ENCODE assay signal across 9 mouse cellular contexts in the genomic region with DNA sequence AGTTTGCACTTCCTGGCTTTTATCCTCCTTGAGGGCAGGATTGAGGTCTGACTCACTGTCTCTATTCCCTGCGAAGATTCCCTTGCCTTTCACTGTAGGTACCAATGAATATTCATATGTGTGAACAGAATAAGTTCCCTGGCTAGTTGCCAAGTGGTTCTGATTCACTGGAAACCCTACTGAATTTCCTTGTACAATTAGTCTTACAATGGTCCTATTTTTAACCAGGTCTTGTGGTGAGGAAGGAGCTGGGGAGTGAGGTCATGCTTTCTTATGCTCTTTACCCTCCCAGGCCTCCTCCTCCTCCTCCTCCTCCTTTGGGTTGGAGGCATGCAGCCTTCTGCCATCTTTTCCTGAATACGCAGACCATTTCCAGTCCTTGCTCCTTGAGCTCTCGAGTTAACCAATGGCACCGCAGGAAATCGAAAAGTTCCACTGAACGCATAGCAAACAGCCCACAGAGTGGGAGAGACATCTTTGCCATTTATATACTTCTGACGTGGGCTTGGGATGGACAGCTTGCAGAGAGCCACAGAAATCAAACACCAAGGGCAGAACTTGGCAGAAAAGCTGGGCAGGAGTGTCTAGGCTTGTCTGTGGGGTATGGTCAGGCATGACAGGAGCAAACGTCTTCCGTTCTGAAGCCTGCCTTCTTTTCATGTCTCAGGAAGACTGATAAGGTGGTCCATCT.
DNase-seq lines count a peak whose midpoint lies in the region; ATAC-seq lines count a peak whose summit lies in the region.
"Had no signal": no experiment of that assay in that cellular context is flagged by ENCODE, and none has a peak within 500 bp of the region (broad histone marks: within the 10 kb centered on the region; RNA-seq: fewer than 3 reads in every experiment).

No protein-coding gene starts in this region.

- peak; percentile 32 for DNase-seq in layer of hippocampus, adult 11-12 months (ENCODE audit: low spot score)
- DNase-seq in layer of hippocampus, postnatal 25 days (ENCODE audit: extremely low spot score in 1 of 2, low spot score in 1 of 2), result no peak
- peak; percentile 73 for DNase-seq in ZHBTc4 (ENCODE audit: low read depth, low spot score)
- no peak for DNase-seq in spleen, adult 12 weeks (ENCODE audit: low spot score)
- no peak for DNase-seq in spleen, postnatal 14 days (ENCODE audit: low spot score in 2 of 2)

- no peak overlapping the region for H3K9ac ChIP-seq in forebrain, embryonic 15.5 days (replicated peaks)
- no peak overlapping the region for H3K9ac ChIP-seq in midbrain, embryonic 16.5 days (ENCODE audit: low read depth, low read length)
- H3K9ac ChIP-seq: embryonic facial prominence, embryonic 13.5 days had no signal

- no peak overlapping the region for H3K4me3 ChIP-seq in forebrain, embryonic 15.5 days
- no peak overlapping the region for H3K4me3 ChIP-seq in midbrain, embryonic 16.5 days (ENCODE audit: low read depth, low read length)
- H3K4me3 ChIP-seq: embryonic facial prominence, embryonic 13.5 days; megakaryocyte, embryonic 14.5 days had no signal

- H3K4me2 ChIP-seq in forebrain, embryonic 15.5 days (replicated peaks), result no peak overlapping the region
- H3K4me2 ChIP-seq in midbrain, embryonic 16.5 days (ENCODE audit: low read length), result no peak overlapping the region
- H3K4me2 ChIP-seq: embryonic facial prominence, embryonic 13.5 days had no signal

- peak; percentile 59 for ATAC-seq in forebrain, embryonic 15.5 days (replicated peaks)
- 0 out of 2 replicates have a peak, but pooled peaks have one; percentile 44 for ATAC-seq in midbrain, embryonic 16.5 days

- peak overlapping the region; percentile 47 for H3K27ac ChIP-seq in forebrain, embryonic 15.5 days (replicated peaks)
- H3K27ac ChIP-seq in midbrain, embryonic 16.5 days (ENCODE audit: low read length), result no peak overlapping the region
- H3K27ac ChIP-seq: embryonic facial prominence, embryonic 13.5 days had no signal

- 35% methylated on average over 9 of the region's 9 CpGs for WGBS in forebrain, embryonic 15.5 days
- 71% methylated on average over 9 of the region's 9 CpGs for WGBS in midbrain, embryonic 16.5 days

- H3K27me3 ChIP-seq in forebrain, embryonic 15.5 days, result no peaks in the 10 kb centered on the region
- no peaks in the 10 kb centered on the region for H3K27me3 ChIP-seq in midbrain, embryonic 16.5 days (ENCODE audit: control insufficient read depth, insufficient read depth, low read depth, low read length)
- H3K27me3 ChIP-seq: embryonic facial prominence, embryonic 13.5 days; megakaryocyte, embryonic 14.5 days had no signal

- no peaks in the 10 kb centered on the region for H3K36me3 ChIP-seq in forebrain, embryonic 15.5 days
- H3K36me3 ChIP-seq in midbrain, embryonic 16.5 days (ENCODE audit: control insufficient read depth, insufficient read depth, low read length), result no peaks in the 10 kb centered on the region
- H3K36me3 ChIP-seq: embryonic facial prominence, embryonic 13.5 days had no signal

- no peaks in the 10 kb centered on the region for H3K9me3 ChIP-seq in forebrain, embryonic 15.5 days
- no peaks in the 10 kb centered on the region; the same call in 1 of the 2 replicates for H3K9me3 ChIP-seq in midbrain, embryonic 16.5 days (replicated peaks; ENCODE audit: control insufficient read depth, low read length, poor library complexity, severe bottlenecking)
- H3K9me3 ChIP-seq: embryonic facial prominence, embryonic 13.5 days had no signal

- H3K4me1 ChIP-seq in forebrain, embryonic 15.5 days, result peaks cover 6% of the 10 kb centered on the region; the same call in 1 of the 2 replicates
- H3K4me1 ChIP-seq in midbrain, embryonic 16.5 days (ENCODE audit: control insufficient read depth, insufficient read depth, low read length), result peaks cover 19% of the 10 kb centered on the region

Comparison
In these comparisons a context has a peak if more than half of its experiments do, and no peak if none do; other contexts are left out.
1. DNase-seq: peak in layer of hippocampus, adult 11-12 months (single experiment) and ZHBTc4 (single experiment); none in layer of hippocampus, postnatal 25 days (0 of 2), spleen, adult 12 weeks (single experiment) and spleen, postnatal 14 days (0 of 2).